Mouse (Mus musculus) megakaryocyte progenitor cell, adult 5-6 weeks (primary cell): ENCODE data around the gene Ccdc114. TPM values are rescaled to one million over a fixed set of nuclear protein-coding genes. Genes with fewer than 3 reads are reported as not detected.
"Not testable (repeated sequence)": the region's sequence is repeated elsewhere in the genome, so short reads cannot be mapped to it uniquely, and the experiment has no call there.

Source experiments
- ATAC-seq: replicated peaks from 2 replicates; pipeline ENCODE4 v1.8.0; 2016; ENCODE audit warnings: mild to moderate bottlenecking, moderate TSS enrichment, inconsistent platforms; ENCODE audit not compliant: poor library complexity
- total RNA-seq, 2 experiments: library from RNA; stranded (forward) in 1 of 2; stranded (reverse) in 1 of 2; fragments of 157-497, 149-512 nt in 1 of 2; fragments of 200-1000 nt in 1 of 2; gene quantifications; 2 replicates each; pipeline versions ENCODE4 v1.2.3 to v1.2.4; 2015 to 2017

Ccdc114 gene
- total RNA-seq, 2 experiments from 2014 or later, result 0.99 to 3.3 TPM

DNA sequence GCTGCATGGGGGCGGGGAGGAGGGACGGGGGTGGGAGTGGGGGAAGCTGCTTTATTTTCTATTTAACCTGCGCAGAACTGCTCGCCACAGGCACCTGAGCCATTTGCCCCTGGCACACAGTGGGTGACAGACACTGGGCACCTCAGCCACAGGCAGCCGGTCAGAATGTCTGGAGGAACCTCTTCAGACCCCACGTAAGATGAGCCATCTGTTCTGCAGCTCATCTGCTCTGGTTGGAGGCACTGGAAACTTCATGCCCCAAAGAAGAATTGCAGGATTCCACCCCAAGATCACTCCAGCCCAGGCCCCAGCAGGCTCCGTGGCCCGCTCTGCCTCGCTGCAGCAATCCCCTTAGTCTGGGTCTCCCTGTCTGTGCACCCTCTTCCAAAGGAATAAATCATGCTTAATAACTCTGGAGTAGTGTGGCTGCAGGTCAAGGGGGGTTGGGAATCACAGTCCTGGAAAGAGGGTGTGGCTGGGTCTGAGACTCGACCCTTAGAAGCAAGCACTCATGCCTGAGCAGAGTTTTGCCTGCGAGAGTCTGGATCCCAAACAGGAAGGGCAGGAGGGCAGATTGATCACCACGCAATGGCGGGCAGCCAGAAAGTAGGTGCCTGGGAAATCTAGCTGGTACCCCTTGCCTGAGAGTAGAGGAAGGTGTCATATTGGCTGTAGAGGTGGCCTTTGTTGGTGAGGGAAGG is 6.7 kb upstream of the Ccdc114 start:
- no peak for ATAC-seq

DNA sequence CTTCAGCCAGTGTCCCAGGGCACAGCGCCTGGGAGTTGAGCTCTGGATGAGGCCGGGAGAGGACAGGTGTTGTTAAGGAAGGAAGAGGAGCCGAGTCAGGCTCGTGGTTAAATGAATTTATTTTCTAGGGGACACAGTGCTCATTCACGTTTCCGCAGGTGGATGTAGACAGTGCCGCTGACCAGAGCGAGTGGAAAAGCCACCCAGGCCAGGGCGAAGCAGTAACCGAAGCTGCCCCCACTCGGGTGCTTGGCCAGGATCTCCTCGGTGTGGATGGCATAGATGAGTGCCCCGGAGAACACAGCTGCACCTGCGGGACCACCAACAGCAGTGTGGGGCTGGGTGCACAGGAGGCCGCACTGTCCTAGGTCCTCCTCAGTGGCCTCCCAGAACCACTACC is 5.9 kb upstream of the Ccdc114 start:
- ATAC-seq, result no peak

DNA sequence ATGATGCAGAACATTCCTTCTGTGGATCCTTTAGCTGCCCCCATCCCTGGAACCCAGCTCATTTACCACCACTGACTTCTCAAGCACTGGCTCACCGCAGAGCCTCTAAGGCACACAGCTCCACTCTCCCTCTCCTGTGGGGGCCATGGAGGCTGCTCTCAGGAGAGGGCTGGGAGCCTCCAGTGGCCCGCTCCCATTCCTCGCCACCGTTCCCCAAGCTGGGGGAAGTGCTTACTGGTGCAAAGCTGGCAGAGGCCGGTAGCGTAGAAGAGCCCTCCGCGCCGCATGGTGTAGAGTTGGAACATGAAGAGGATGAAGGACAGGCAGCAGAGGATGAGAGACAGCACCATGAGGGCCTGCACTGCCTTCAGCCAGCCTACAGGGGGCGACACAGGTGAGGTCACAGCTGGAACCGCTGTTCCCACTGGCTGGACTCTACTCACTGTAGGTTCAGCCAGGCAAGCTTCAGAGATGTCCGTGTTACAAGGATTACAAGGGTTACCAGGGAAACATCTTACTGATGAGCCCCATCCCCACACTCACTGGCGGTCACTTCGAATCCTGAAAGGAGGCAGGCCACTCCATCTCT is 4.7 kb upstream of the Ccdc114 start:
- ATAC-seq, result no peak

GRCm38 (mm10) chr7:45919761-45920160 is 4.1 kb upstream of the Ccdc114 start:
- no peak for ATAC-seq

DNA sequence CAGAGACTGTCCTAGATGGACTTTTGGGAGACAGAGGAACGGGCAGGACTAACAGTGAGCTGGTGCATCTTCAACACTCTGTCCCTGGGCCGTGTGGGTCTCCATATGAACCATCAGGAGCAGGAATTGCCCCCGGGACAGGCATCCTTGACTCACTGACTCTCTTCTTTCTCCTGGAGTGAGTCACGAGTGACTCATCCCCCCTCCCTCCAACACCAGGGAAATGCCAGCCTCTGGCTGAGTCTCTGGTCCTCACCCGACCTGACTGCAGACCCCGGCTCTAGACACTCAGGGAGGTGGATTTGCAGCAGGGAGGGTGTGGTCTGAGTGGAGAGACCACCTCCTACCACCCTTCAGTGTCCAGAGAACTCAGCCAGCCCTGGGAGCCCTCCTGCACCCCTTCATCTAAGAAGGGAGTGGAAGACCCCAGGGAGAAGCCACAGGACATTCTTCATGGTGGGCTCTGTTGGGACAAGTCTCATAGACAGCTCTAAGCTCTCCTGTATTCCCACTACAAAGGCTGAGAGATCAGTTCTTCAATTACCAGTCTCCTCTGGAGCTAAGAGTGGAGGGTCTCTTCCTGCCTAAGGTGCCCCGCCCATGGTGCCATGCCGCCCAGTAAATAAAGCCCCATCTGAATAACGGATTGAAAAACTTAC is 3.2 kb upstream of the Ccdc114 start:
- no peak for ATAC-seq

GRCm38 (mm10) chr7:45921242-45921621 is 2.6 kb upstream of the Ccdc114 start, which contains the start of gene Emp3:
TSS of gene Emp3 (minus strand) at chr7:45921404.
- peak; percentile 22 for ATAC-seq

- no peak for ATAC-seq
Measured at GRCm38 (mm10) chr7:45921950-45922600, 1.8 kb upstream of the Ccdc114 start.

DNA sequence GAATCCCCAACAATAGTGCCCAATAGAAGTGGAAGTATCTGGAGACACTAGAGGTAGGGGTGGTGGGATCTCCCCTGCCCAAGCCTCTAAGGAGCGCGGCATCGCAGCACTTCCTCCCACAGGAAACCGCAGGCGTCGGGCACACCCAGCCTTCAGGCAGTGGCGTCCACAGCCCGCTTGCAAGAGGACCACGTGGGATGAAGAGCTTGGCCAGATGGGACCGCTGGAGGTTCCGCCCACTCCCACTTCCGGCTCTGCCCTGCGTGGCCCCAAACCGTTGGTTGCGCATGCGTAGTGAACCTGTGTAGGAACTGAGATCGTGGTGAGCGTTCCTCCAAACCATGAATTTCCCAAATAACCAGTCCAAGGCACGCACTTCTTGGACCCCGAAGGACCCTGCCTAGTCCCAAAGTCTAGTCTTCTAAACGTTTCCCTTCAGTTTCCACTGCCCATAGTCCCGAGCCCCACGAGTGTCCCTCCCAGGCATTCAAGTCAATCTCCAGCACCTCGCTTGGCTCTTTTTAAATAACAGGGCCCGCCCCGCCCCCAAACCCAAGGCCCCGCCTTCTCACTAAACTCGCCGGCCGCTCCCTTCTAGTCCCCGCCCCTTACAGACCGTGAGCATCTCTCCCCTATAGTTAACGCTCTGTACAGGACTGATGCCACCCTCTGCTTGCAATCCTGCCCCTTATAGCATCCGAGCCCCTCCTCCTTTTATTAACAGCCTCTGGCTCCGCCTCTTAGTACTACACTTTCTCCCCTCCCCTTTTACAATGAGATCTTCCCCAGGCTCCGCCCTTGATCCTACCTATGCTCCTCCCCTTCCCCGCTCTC is 727 bp upstream of the Ccdc114 start:
- ATAC-seq, result peak; percentile 67

DNA sequence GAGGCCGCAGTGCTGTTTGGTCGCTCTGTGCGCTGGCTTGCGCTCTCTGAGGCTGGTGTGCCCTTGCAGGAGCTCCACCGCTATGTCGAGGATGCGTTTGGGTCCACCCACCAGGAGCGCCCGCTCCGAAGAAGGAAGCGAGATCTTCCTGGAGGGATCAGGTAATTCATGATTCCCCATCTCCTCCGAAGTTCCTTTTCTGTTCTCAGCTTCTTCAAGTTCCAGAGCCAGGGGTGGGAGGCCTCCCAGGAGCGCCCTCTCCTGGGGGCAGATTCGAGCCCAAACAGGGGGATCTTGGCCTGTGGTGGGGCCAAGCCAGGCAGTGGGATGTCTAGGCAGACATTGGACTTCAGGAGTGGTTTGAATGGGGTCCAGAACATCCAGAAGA is 551 bp downstream of the Ccdc114 start:
- no peak for ATAC-seq

DNA sequence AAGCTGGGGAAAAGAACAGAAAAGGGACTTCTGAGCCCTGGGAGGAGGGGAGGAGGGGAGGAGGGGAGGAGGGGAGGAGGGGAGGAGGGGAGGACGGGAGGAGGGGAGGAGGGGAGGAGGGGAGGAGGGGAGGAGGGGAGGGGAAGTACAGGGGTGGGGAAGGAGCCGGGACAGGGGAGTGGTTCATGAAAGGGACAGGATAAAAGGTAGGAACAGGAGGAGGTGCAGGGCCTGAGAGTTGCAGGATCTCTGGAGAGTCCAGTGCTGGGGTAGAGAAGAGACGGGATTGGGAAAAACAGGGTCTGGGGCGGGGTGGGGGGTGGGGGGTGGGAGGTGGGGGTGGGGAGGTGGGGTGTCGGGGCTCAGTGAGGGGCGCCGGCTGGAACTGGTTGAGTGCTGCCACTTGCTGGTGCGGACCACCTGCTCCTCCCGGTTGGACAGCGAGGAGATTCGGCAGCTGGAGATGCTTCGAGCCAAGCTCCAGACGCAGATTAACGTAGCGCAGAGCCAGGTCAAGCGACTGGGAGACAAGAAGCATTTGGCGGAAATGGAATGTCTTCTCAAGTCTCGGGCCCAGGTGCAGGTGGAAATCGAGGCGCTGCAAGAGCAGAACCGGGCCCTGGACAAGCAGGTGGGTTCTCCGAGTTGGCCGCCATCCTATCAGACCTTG is 4.9 kb downstream of the Ccdc114 start:
- ATAC-seq, result no peak

DNA sequence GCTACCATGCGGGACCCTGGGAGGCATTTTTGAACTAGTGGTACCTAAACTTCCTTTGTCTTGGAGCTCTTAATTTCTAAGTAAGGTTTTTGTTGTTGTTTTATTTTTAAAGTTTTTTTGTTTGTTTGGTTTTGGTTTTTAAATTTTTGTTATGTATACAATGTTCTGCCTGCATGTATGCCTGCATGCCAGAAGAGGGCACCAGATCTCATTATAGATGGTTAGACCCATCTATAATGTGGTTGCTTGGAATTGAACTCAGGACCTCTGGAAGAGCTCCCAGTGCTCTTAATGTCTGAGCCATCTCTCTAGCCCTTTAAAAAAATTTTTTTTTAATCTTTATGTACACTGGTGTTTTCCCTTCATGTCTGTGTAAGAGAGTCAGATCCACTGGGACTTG is 5.8 kb downstream of the Ccdc114 start:
- ATAC-seq, result no peak

DNA sequence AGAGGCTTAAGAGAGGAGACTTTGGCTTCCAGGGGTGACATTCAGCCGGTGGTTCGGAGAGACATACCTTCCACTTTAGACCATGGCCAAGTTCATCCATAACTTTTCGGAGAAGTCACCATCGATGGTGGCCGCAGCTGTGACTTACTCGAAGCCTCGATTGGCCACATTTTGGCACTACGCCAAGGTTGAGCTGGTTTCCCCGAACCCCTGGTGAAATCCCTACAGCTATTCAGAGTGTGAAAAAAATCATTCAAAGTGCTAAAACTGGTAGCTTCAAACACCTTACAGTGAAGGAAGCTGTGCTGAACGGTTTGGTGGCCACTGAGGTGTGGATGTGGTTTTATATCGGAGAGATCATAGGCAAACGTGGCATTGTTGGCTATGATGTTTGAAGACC is 9.9 kb downstream of the Ccdc114 start:
- ATAC-seq, result not testable (repeated sequence)

GRCm38 (mm10) chr7:45935114-45935513 is 11.2 kb downstream of the Ccdc114 start:
- peak; percentile 96 for ATAC-seq

DNA sequence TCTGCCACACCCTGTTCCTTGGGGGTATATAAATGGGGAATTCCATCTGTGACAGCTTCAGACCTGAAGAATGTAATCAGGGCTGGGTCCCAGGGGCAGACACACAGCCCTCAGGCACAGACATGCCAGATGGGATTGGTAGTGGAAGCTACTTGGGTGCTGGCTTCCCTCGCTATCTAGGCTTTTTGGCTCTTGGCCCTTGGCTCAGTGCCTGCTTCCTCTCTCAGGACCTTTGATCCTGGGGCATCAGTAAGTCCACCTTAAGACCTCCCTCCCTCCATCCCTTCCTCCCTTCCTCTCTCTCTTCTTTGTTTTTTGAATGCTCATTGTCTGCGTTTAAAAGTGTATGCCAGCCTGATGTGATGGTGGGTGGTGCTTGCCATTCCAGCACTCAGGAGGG is 16.0 kb downstream of the Ccdc114 start:
- ATAC-seq, result no peak

GRCm38 (mm10) chr7:45941986-45942385 is 18.1 kb downstream of the Ccdc114 start:
- no peak for ATAC-seq

DNA sequence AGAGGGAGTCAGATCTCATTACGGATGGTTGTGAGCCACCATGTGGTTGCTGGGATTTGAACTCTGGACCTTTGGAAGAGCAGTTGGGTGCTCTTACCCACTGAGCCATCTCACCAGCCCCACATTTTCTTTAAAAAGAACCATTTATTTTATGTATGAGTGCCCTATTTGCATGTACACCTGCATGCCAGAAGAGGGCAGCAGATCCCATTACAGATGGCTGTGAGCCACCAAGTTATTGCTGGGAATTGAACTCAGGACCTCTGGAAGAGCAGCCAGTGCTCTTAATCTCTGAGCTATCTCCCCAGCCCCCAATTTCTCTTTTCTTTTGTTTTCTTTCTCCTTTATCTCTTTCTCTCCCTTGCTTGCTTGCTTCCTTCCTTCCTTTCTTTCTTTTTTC is 19.4 kb downstream of the Ccdc114 start:
- ATAC-seq, result not testable (repeated sequence)

DNA sequence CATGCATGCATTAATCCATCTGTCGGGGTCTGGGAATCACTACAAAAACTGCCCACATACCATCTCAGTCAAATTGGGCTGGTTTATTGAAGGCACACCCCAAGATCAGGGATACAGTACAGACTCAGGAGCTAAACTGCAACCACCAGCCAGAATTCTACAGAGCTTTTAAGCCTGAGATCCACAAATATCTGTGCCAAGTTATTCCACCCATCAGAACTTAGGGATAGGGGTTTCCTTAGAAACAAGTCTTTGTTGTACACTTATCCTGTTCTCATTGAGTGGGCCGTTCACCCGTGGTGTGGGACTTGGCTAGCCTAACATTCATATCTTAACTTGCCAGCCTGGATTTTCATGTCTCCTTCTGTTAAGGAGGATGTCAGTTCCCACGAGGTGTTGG is 25.2 kb downstream of the Ccdc114 start:
- ATAC-seq, result no peak

- no peak for ATAC-seq
Measured at GRCm38 (mm10) chr7:45956611-45957010, 32.7 kb downstream of the Ccdc114 start.

- ATAC-seq, result peak; percentile 53
Measured at GRCm38 (mm10) chr7:45971831-45972723, 48.2 kb downstream of the Ccdc114 start.
